Mouse (Mus musculus): ENCODE results near the gene Sema5a.

The Sema5a gene

DNA sequence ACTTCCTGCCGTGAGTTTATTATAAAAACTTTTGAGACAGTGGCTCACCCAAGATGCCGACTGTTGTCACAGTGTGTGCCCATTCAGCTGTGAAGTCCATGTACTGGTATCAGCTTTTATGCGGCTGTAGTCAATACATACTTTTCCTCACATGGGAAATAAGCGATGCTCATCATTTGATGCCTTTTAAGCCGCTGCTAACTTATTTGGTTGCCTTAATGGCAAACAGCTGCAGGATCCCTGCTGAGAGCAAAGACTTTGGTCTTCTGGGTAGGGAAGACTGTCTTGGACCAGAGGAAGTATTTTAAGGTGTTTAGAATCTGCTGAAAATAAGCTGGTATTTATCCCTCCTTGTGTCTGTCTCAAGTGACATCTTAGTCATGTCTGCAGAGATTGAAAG, 2.7 kb downstream of the Sema5a start:
- in situ Hi-C loops (cut with MboI, MseI): no loop called here

DNA sequence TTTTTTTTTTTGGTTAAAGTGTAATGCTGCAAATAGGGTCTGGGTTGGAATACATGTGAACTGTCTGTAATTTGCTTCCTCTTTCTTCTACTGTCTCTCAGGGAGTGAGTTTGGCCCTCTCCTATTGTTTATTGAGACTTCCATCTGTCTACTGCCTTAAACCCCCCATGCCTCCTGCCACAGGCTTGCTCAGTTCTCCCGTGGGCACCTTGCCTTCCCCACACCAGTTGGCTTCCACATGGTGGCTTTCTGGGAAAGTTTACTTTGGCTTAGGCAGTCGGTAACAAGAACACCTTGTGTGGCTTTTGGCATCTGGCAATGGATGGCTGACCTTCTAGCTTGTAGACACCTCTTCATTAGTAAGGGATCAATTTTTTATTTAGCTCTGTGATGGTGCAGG, 10.2 kb downstream of the Sema5a start:
- in situ Hi-C loops (cut with MboI, MseI): no loop called here

DNA sequence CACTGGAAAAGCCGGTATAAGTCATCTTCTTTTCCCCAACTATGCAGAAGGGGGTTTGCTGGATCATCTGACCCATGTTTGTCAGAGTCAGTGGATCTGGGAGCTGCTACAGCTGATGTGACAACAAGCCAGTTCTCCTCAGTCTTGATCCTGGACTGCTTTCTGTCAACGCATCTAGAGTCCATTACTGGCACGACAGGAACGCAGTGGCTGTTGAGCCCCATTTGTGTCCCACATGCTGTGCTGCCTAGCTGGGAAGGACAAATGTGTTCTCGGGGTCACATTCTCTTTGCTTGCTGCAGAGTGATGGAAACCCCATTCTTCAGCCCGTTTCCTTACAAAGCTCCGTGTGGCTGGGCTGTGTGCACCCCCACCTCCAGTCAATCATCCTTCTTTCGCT, 12.7 kb downstream of the Sema5a start:
- in situ Hi-C loops (cut with MboI, MseI): no loop called here

DNA sequence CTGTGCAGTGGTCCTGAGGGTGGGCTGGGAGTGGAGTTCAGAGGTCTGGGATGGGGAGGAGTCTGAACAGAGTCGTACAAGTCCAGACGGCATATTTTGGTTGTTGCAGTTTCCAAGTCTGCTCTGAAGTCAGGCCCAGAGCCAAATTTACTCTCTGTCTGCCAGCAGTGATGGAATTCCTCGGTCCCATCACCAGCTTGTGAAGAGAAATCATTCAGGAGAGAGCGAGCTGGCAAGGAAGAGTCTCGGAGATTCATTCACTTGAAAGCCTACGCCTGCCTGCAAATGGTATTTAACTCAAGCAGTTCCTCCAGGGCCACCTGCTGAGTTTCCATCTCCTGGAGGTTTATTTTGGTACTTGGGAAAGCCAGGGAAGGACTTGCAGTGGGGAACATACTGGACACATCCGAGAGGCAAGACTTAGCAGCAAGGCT, 13.3 kb downstream of the Sema5a start:
- in situ Hi-C loops (cut with MboI, MseI): no loop called here

DNA sequence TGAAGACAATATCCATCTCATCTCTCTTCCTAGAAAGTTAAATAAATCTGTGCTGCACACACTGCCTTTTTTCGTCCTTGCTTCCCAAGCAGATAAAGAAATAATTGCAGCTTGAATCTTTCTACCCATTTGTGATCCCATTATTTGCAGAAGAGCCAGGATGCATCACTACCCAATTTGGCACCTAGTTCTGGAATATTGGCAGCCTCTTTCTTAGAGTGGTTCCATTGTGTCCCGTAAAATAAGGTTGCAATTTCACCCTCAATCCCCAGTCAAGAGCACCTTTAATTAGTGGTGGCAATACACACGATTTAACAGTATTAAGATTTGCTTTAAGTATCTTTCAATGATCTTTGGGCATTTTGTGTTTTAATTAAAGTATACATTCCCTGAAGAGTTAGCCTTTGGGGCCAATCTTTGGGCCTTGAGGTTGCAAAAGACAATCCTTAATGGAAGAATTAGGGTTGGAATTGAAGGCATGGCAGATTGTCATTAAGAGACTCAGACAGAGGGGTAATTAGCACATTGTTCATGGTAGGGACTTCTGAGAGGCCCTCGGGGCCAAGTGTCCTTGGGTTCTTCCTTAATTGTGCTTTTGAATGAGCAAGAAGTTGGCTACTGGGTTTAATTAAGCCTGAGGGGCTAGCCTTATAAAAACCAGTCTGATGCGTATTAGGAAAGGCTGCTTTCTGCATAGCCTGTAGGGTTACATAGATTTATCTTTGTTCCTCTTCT, 14.9 kb downstream of the Sema5a start:
- in situ Hi-C loops (cut with MboI, MseI): no loop called here

DNA sequence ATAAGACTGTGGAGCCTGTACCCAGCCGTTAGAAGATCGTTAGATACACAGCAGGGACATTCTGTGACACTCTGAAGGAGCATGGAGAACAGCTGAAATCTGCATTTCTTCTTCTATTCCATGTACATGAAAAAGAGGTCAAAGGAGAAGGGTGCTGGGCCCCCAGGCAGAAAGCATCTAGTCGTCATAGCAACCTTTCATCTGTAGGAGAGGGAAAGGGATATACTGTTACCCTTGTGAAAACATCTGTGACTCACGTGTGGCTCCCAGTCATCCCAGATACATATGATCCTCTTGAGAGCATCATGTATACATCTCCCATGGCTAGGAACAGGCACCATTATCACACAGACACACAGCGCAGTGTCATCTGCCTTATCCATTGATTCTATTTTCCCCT, 16.3 kb downstream of the Sema5a start:
- in situ Hi-C loops (cut with MboI, MseI): no loop called here

DNA sequence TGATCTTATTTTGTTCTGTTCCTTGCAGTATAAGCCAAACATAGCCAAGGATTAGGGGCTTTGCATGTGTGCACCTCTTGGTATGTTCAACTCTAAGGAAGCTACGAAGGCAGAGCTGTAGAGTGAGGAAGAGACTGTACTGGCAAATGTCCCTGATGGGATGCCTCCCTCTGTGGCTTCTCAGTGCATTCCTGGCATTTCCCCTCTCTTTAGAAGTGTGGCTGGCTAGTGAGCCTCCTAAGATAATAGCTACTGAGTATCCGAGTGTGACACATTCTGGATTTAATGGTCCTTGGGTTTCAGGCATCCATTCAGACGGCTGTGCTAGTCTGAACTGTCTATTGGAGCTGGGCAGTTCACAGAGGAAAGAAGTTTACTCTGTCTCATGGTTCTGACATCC, 19.0 kb downstream of the Sema5a start:
- in situ Hi-C loops (cut with MboI, MseI): no loop called here

DNA sequence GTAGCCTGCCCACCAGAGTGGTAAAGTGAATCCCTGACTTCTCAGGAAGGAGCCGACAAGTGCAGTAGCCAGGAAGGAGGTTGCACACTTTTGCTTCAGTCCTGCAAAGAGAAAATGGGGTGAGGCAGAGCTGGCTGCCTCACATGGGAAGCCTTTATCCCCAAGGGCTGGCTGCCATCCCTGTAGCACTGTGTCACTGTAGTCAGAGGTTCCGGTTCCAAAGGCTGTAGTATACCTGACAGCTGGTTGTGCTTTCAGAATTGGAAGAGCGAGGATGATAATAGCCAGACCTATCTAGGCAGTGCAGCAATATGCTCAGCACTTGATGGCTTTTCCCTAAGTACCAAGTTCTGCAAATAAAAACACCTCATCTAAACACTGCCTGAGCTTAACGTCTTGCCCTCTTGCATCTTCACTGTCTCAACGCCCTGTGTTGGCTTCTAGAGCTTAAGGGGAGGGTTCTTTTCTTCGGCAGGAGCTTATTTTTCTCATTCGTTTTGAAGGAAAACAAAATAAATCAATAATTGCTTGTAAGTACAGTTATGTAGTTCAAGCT, 20.3 kb downstream of the Sema5a start:
- in situ Hi-C loops (cut with MboI, MseI): no loop called here

DNA sequence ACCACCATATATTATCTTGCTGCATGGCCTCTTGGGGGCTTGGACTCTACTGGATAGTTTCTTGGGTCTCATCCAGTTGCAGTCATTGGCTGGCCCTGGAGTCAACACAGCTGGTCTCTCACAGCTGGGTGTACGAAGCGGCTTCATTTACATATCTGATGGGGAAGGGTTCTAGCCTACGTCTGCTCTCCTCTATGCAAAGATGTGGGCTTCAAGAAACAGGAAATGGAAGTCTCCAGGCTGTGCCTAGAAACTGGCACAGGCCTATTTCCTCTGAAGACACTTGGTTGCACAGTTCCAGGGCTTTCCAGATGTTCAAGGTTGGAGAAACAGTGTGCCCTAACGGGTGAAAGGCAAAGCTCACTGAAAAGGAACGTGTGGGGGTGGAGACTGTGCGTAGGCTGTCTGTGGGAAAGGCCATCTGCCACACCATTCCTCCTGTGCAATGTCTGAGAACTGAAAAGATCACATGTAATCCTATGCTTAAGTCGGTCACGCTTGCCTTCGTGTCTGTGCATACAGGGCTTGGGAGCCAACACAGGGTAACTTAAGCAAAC, 20.8 kb downstream of the Sema5a start:
- in situ Hi-C loops (cut with MboI, MseI): no loop called here

DNA sequence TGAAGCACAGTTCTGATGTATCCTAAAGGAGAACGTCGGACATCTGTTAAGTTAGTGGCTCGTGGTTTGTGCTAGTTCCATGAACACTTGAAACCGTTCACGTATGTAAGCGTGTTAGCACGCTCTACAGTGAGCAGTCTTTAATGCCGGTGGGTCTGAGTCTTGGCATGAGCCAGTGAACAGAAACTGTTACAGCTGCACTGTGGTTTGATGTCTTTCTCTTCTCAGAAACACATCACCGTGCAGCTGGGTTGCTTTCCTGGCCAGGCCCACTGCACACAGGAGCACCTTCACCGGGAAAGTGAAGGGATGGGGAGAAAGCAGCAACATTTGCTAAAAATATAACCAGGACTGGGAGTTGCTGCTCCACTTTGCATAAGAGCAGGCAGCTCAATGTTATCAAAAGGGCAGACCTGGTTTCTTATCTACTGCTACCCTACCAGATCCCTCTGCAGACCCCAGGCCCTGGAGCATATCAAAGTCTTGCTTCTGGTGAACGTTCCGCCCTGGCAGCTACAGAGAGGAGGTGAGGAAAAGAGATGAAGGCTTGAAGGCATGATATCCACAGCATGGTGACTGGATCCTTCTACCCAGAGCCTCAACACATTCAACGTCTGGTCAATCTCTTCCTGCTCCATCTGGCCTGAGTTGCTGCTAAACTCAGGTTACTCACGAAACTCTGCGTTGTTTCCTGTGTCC, 21.7 kb downstream of the Sema5a start:
- in situ Hi-C loops (cut with MboI, MseI): no loop called here

DNA sequence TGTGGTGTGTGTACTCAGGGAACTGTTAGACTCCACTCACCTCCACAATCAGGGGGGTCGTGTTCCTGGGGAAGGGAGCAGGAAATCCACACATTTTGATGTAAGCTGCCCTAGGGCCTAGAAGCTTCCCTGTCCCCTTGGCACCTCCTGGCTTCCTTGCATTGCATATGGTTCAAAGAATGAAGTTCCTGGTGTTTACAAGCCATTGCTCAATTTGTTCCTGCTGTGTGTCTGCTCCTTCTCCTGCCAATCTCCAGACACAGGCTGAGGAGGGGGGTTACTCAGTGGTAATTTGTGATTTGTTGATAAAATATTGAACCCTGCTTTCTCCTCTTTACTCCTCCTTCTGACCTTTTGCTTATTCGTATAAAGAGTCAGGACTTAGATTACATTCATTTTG, 25.5 kb downstream of the Sema5a start:
- in situ Hi-C loops (cut with MboI, MseI): no loop called here

DNA sequence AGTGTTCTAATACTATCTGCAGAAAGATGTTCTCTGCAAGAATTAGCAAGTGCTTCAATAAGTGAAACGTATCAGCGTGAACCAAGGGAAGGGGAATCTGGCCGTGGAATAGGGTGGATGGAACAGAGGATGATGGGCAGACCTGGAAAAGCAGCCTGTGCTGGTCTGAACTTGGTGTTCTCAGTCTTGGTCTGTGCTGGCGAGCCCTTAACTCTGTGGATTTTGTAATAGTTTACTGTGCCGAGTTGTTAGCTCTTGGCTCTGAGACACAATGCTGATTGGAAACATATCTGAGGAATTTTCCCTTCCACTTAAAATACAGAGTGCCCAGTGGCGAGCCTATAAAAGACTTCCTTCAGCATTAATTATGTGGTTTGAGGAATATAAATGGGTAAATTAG, 29.3 kb downstream of the Sema5a start:
- in situ Hi-C loops (cut with MboI, MseI): no loop called here

DNA sequence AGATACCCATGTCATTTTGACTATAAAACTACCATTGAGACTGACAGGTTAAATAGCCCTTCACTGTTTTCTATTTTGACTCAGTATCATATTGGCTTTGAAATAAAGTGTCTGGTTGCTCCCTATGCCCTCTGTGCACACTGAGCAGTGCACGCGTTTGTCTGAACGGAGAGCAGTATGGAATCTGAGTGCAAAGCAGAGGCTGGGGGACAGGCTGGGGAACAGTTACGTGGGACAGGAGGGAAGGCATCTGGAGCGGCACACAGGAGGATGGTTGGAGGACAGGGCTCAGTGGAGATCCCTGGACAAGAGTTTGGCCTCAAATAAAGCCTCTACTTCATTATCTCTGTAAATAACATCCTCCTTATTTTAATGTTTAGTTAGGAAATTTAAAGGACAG, 30.4 kb downstream of the Sema5a start:
- in situ Hi-C loops (cut with MboI, MseI): no loop called here

DNA sequence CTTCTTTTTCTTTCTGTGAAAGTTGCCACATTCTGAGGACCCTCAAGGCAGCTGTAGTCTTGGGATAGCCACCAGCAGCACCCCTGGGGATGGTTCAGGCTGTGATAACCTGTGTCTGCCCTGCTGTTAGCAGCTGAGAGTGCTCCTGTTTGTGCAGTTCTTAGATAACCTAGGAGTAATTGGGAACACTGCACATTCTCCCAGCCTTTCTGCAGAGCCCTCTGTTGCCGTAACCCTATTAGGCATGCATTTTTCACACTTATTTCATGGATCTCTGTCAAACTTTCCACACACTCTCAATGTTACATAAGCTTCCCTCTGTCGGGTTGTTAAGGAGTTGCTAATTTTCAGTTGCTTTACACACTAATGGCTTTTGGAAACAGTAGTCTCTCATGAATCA, 34.0 kb downstream of the Sema5a start:
- in situ Hi-C loops (cut with MboI, MseI): no loop called here

DNA sequence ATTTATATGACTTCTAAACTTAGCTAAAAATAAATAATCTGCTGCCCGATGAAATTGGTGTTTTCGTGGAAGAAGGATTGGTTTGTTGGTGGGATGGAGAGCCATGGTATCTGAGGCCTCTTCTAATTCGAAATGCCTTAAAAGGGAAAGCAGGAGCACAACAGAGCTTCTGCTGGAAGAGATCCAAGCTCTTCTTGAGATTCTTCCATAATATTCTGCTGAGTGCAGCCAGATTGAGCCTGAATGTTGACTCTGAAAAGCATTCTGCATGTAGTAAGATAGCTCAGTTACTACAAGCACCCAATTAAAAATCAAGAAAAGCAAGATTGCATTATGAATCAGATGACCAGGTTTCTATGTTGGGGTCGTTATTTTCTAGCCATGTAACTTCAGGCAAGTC, 36.8 kb downstream of the Sema5a start:
- in situ Hi-C loops (cut with MboI, MseI): loop anchor here in 1 of 2 experiments (10.0 kb wide), 1 partner anchor 1617 kb away; no protein-coding TSS in a partner anchor

DNA sequence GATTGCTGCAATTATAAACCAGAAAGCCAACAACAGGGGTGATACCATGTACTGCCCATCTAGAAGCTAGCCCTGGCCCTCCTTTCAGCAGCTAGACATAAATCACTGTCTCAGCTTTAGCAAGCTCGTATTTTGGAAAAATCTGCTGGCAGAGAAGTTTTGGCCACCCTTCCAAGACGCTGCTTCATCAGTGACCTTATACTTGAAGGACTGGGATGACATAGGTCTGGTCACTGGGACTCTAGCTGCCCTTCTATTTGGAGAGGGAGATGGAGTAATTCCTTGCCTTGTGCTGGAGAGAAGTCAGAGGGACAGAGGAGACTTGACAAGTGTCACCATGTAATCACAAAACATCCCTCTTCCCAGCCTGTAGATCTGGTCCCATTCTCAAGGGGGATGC, 40.1 kb downstream of the Sema5a start:
- in situ Hi-C loops (cut with MboI, MseI): loop anchor here in 1 of 2 experiments (10.0 kb wide), 1 partner anchor 1620 kb away; no protein-coding TSS in a partner anchor

DNA sequence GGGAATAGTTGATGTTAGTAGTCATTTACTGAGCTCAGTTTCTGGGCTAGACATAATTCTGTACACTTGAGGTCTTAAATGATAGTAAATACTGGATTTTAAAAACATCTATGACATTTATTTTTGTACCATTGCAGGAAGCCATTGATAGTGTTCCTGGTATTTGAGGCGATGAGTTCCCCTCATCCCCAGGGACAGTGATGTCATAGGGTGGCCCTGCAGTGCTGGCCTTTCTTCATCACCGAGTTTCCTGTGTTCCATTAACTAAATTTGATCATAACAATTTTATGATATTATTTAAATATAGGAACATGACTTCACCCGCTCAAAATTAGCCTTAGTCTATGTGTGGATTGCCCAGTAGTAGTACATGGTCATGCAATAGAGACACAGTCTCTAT, 41.7 kb downstream of the Sema5a start:
- in situ Hi-C loops (cut with MboI, MseI): loop anchor here in 1 of 2 experiments (10.0 kb wide), 1 partner anchor 1621 kb away; no protein-coding TSS in a partner anchor

DNA sequence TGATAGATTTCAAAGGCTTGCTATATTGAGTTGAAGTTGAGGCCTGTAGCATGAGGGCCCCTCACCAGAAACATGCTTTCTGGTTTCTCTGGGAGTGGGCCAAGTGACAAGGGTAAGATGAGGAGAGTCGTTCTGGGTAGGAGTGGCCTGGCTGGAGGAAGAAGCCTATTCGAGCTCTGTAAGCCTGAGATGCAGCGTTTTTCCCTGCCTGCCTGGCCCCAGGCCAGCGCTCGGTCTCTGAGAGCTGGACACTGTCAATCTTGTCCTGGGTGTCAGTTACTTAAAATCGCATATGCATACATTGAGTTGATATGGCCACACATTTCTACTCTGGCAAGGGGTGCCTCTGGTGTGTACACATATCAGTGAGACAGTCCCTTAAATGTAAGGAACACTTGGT, 43.9 kb downstream of the Sema5a start:
- in situ Hi-C loops (cut with MboI, MseI): loop anchor here in 1 of 2 experiments (10.0 kb wide), 1 partner anchor 1624 kb away; no protein-coding TSS in a partner anchor

DNA sequence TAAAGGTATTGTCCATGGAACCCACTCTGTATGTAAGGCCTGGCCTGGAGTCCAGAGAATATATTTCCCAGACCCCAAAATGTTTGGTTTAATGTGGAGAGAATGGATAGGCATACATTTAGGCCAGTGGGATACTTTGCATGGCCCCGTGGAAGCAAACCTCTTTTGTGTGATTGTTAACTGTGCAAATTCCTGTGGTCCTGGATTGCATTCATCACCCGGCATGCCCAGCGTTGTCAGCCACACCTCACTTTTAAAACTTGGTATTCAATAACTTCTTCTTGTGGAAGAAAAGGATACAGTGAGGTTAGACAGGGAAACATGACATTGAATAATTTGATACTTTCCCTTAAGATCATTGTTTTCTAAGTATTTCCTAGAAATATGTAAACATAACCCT, 46.4 kb downstream of the Sema5a start:
- in situ Hi-C loops (cut with MboI, MseI): no loop called here

DNA sequence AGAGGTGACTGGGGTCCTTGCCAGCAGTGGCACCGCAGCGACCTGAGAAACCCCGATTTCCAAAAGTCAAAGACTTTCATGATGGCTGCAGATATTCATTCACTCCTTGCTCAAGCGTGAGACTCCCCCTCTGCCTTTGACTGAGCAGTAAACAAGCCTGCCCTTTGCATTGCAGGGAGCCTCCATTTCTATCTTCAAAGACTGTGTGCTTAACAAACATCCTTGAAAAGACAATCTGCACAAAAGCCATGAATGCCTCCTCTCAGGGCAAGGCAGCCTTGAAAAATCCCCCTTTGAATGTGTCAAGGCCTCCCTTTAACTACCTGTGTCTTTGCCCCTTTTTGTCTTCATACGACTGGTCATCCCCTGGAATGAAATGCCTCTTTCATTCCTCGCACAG, 51.9 kb downstream of the Sema5a start:
- in situ Hi-C loops (cut with MboI, MseI): no loop called here

DNA sequence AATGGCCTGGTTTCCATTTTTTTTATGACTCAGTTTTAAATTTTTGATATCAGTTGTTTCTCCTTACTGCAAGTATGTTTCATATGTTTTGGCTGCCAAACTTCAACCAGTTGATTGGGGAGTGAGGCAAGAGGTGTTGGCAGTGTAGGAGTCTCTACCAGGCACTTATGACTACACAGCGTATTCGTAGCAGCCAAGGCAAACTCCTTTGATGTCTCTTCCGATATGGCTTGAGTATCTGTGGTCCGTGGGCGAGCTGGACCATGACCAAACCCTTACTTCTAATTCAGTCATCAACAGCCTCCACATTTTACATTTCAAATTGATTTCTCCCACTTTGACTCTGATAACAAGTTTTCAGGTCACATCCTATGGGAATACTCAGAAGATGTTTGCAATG, 52.7 kb downstream of the Sema5a start:
- in situ Hi-C loops (cut with MboI, MseI): no loop called here

DNA sequence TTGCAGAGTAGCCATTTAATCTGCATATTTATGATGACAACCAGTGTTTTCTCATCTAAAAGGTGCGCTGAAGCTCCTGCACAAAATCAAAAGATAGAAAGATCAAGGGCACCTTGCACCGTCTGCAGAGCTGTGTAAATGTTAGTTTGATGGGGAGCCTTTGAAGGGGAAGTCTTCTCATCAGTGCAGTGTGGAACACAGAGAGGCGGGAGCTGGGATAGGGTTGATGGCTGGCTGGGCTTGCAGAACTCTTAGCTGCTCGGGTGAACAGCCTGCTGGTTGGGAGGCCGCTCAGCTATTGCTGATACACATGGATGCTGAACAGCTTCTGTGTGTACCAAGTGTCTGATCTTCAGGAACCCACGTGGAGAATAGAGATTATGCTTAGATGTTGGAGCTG, 53.9 kb downstream of the Sema5a start:
- in situ Hi-C loops (cut with MboI, MseI): no loop called here

Measured in T-helper 17 cell (primary cell).